Mouse (Mus musculus) forebrain, embryonic 14.5 days (tissue): ENCODE results near the gene Galnt2. TPM values are rescaled to one million over a fixed set of nuclear protein-coding genes. Genes with fewer than 3 reads are reported as not detected.

ENCODE experiments used
- ATAC-seq: fragments of 200-750 bp; cut with Nextera tagmentation; 2 replicates; pipeline ENCODE4 v1.8.0; 2017; ENCODE audit warnings: mild to moderate bottlenecking, moderate library complexity
- DNase-seq: peaks from one replicate; pipeline ENCODE4 v3.0.0-alpha.2; 2015; ENCODE audit warnings: low spot score
- H3K27ac ChIP-seq: fragments of 300-500 bp; sonication (generic); 2 replicates; pipeline ENCODE4 v1.5.1; 2014; ENCODE audit warnings: low read depth, mild to moderate bottlenecking, control low read depth, low read length, moderate library complexity
- H3K27me3 ChIP-seq: fragments of 300-500 bp; sonication (generic); replicated peaks from 2 replicates; pipeline ENCODE4 v1.6.1; 2014; ENCODE audit warnings: low read length, control low read depth, mixed read lengths; ENCODE audit not compliant: control insufficient read depth, insufficient read depth
- H3K36me3 ChIP-seq: fragments of 300-500 bp; sonication (generic); 2 replicates; pipeline ENCODE4 v1.6.1; 2014; ENCODE audit warnings: low read length, control low read depth; ENCODE audit not compliant: control insufficient read depth, insufficient read depth
- H3K4me1 ChIP-seq: fragments of 300-500 bp; sonication (generic); 2 replicates; pipeline ENCODE4 v1.6.1; 2014; ENCODE audit warnings: antibody characterized with exemption, low read length, control low read depth; ENCODE audit not compliant: control insufficient read depth, insufficient read depth
- H3K4me2 ChIP-seq: fragments of 300-500 bp; sonication (generic); 2 replicates; pipeline ENCODE4 v1.6.1; 2014; ENCODE audit warnings: mild to moderate bottlenecking, control low read depth, low read length
- H3K4me3 ChIP-seq: fragments of 300-500 bp; sonication (generic); 2 replicates; pipeline ENCODE4 v1.5.1; 2014; ENCODE audit warnings: low read depth, low read length, control low read depth
- H3K9ac ChIP-seq: fragments of 300-500 bp; sonication (generic); 2 replicates; pipeline ENCODE4 v1.6.1; 2014; ENCODE audit warnings: mild to moderate bottlenecking, low read length, control low read depth, moderate library complexity
- H3K9me3 ChIP-seq: fragments of 300-500 bp; sonication (generic); replicated peaks from 2 replicates; pipeline ENCODE4 v1.6.1; 2016; ENCODE audit warnings: low read length, control low read depth, mixed read lengths; ENCODE audit not compliant: control insufficient read depth
- WGBS: fragments of 180-500 bp; shearing (Covaris S2); extraction: QIAGEN DNeasy Blood & Tissue Kit; methylation state at CpG from one replicate; pipeline ENCODE4 v1.1.7; 2014; 5-methylcytosine and 5-hydroxymethylcytosine counted together
- polyA plus RNA-seq: library from polyadenylated mRNA; unstranded; fragments of >200 nt; fragmentation: Nextera tagmentation; extraction: Ambion mirVana; gene quantifications from 2 replicates; pipeline ENCODE4 v1.2.1, GENCODE M21; 2014

The Galnt2 gene
- polyA plus RNA-seq, 1 experiment from 2014 or later, result 44.3 TPM

DNA sequence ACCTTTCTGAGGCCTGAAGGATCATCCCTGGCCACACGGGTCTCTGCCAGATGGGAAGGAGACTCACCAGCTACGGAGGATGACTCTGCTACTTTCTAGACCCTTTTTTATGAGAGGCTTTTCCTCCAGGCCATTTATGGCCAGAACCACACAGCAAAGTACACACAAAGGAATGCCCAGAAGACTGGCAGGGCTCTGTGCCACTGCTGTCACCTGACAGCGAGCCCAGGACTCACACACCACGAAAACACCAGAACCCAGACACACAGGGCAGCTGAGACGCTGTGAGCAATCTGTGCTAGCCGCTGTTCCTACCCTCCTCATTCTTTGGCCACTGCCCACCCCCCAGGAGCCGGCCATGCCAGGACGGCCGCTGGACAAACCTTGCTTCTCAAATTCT is 144.5 kb downstream of the Galnt2 start:
- no peak overlapping the region for H3K4me3 ChIP-seq

DNA sequence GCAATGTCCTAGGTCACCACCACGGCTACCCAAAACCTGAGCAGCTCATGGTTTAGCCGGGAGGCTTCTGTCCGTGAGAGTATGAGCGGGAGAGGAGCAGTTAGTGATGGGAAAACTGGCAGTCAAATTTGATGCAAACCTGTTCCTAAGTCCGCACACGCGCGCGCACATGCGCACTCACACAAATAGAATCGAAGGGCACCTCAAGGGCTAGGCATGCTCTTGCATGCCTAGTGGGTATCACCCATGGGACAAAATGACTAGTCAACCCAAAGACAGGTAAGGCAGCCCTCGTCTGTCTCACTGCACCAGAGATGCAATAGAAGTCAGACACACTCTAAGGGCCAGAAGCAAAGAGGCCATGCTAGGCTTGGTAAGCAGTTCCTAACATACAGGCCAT is 145.2 kb downstream of the Galnt2 start:
- H3K4me1 ChIP-seq, result no peaks in the 10 kb centered on the region
- ATAC-seq, result no peak
- no peak for DNase-seq
- H3K9me3 ChIP-seq, result no peaks in the 10 kb centered on the region
- no peaks in the 10 kb centered on the region for H3K36me3 ChIP-seq
- no peaks in the 10 kb centered on the region for H3K27me3 ChIP-seq
- H3K4me3 ChIP-seq, result no peak overlapping the region
- no peak overlapping the region for H3K4me2 ChIP-seq
- 95% methylated on average over 12 of the region's 12 CpGs for WGBS
- H3K27ac ChIP-seq, result no peak overlapping the region
- H3K9ac ChIP-seq, result no peak overlapping the region

More for the DNA sequence above, 144.5 kb downstream of the Galnt2 start:
- H3K4me1 ChIP-seq, result no peaks in the 10 kb centered on the region
- H3K27ac ChIP-seq, result no peak overlapping the region
- no peaks in the 10 kb centered on the region for H3K27me3 ChIP-seq
- no peak overlapping the region for H3K9ac ChIP-seq
- no peaks in the 10 kb centered on the region for H3K9me3 ChIP-seq
- ATAC-seq (no peak), DNase-seq (no peak)
- H3K4me2 ChIP-seq, result no peak overlapping the region
- WGBS, result 86% methylated on average over 9 of the region's 9 CpGs
- H3K36me3 ChIP-seq, result no peaks in the 10 kb centered on the region

GRCm38 (mm10) chr8:124379289-124379688 is 148.1 kb downstream of the Galnt2 start:
- no peak for ATAC-seq
- Histone ChIP-seq H3K9me3 (no peaks in the 10 kb centered on the region), H3K27ac (no peak overlapping the region), H3K4me1 (no peaks in the 10 kb centered on the region), H3K27me3 (no peaks in the 10 kb centered on the region), H3K36me3 (no peaks in the 10 kb centered on the region), H3K9ac (no peak overlapping the region), H3K4me3 (no peak overlapping the region), H3K4me2 (no peak overlapping the region)
- DNase-seq, result no peak
- 63% methylated on average over 6 of the region's 6 CpGs for WGBS

DNA sequence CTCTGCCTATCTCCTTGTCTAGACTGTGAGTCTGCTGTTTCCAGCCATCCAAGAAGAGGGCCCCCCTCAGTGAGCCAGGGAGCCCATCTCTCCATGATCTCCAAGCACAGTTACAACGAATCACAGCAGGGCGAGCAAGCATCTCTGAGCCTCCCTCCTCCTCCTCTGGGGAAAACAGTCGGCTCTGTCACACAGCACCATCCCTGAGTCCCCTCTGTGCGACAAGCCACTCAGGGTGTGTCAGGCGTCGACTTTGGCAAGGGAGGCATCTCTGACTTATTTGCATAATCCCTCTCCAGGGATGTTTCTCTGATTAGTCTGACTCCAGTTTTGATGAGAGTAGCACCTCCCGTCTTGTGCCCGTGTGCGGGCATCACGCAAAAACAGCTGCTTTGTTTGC is 151.0 kb downstream of the Galnt2 start:
- Histone ChIP-seq H3K27ac (no peak overlapping the region; the same call in 1 of the 2 replicates), H3K9ac (no peak overlapping the region), H3K4me1 (no peaks in the 10 kb centered on the region), H3K4me2 (no peak overlapping the region), H3K27me3 (no peaks in the 10 kb centered on the region), H3K36me3 (no peaks in the 10 kb centered on the region), H3K9me3 (no peaks in the 10 kb centered on the region), H3K4me3 (no peak overlapping the region)
- 30% methylated on average over 10 of the region's 10 CpGs for WGBS
- ATAC-seq, result no peak
- peak; percentile 49 for DNase-seq

- Histone ChIP-seq H3K27ac (no peak overlapping the region), H3K4me1 (no peaks in the 10 kb centered on the region), H3K4me2 (no peak overlapping the region), H3K9ac (no peak overlapping the region), H3K36me3 (no peaks in the 10 kb centered on the region), H3K9me3 (no peaks in the 10 kb centered on the region), H3K27me3 (no peaks in the 10 kb centered on the region), H3K4me3 (no peak overlapping the region)
- WGBS, result 93% methylated on average over 19 of the region's 19 CpGs
- DNase-seq (no peak), ATAC-seq (no peak)
Observed at GRCm38 (mm10) chr8:124384336-124384735, 153.1 kb downstream of the Galnt2 start.

- 77% methylated on average over 23 of the region's 23 CpGs for WGBS
- Histone ChIP-seq H3K9ac (no peak overlapping the region), H3K4me3 (no peak overlapping the region), H3K4me1 (no peaks in the 10 kb centered on the region), H3K9me3 (no peaks in the 10 kb centered on the region), H3K4me2 (no peak overlapping the region), H3K27ac (no peak overlapping the region; the same call in 1 of the 2 replicates), H3K27me3 (no peaks in the 10 kb centered on the region), H3K36me3 (no peaks in the 10 kb centered on the region)
- ATAC-seq, result peak; percentile 77; the same call in 1 of the 2 replicates
- peak; percentile 83 for DNase-seq
Observed at GRCm38 (mm10) chr8:124386225-124386899, 155.2 kb downstream of the Galnt2 start.

GRCm38 (mm10) chr8:124389495-124389894 is 158.3 kb downstream of the Galnt2 start:
- no peak overlapping the region for H3K27ac ChIP-seq

GRCm38 (mm10) chr8:124391191-124391590 is 160.0 kb downstream of the Galnt2 start:
- Histone ChIP-seq H3K4me2 (no peak overlapping the region), H3K27ac (no peak overlapping the region), H3K4me1 (no peaks in the 10 kb centered on the region), H3K36me3 (no peaks in the 10 kb centered on the region), H3K9ac (no peak overlapping the region), H3K9me3 (no peaks in the 10 kb centered on the region), H3K4me3 (no peak overlapping the region), H3K27me3 (no peaks in the 10 kb centered on the region)
- WGBS, result 80% methylated on average over 7 of the region's 7 CpGs
- no peak for ATAC-seq
- no peak for DNase-seq

More at GRCm38 (mm10) chr8:124389495-124389894, 158.3 kb downstream of the Galnt2 start:
- Histone ChIP-seq H3K27me3 (no peaks in the 10 kb centered on the region), H3K36me3 (no peaks in the 10 kb centered on the region), H3K9me3 (no peaks in the 10 kb centered on the region), H3K9ac (no peak overlapping the region), H3K4me2 (no peak overlapping the region), H3K4me3 (no peak overlapping the region), H3K4me1 (no peaks in the 10 kb centered on the region)
- no peak for DNase-seq
- WGBS, result 83% methylated on average over 11 of the region's 11 CpGs
- ATAC-seq, result no peak

GRCm38 (mm10) chr8:124392271-124393012 is 161.3 kb downstream of the Galnt2 start:
- H3K4me2 ChIP-seq, result no peak overlapping the region
- no peaks in the 10 kb centered on the region for H3K4me1 ChIP-seq
- 56% methylated on average over 10 of the region's 10 CpGs for WGBS
- H3K27ac ChIP-seq, result no peak overlapping the region
- H3K4me3 ChIP-seq, result no peak overlapping the region
- H3K9ac ChIP-seq, result no peak overlapping the region
- no peak for ATAC-seq
- H3K9me3 ChIP-seq, result no peaks in the 10 kb centered on the region
- no peaks in the 10 kb centered on the region for H3K27me3 ChIP-seq
- no peak for DNase-seq
- no peaks in the 10 kb centered on the region for H3K36me3 ChIP-seq
